Mouse (Mus musculus) hindbrain, embryonic 16.5 days (tissue): ENCODE measurements around the gene Dph2. TPM values are rescaled to one million over a fixed set of nuclear protein-coding genes. Genes with fewer than 3 reads are reported as not detected.

Experiments
- ATAC-seq: fragments of 200-750 bp; cut with Nextera tagmentation; 2 replicates; pipeline ENCODE4 v1.8.0; 2017; ENCODE audit warnings: moderate TSS enrichment, moderate library complexity
- H3K27ac ChIP-seq: fragments of 300-500 bp; sonication (generic); 2 replicates; pipeline ENCODE4 v1.5.1; 2014; ENCODE audit warnings: low read depth, mild to moderate bottlenecking, control low read depth, low read length, moderate library complexity
- H3K27me3 ChIP-seq: fragments of 300-500 bp; sonication (generic); replicated peaks from 2 replicates; pipeline ENCODE4 v1.6.1; 2014; ENCODE audit warnings: low read length; ENCODE audit not compliant: control insufficient read depth, insufficient read depth
- H3K36me3 ChIP-seq: fragments of 300-500 bp; sonication (generic); 2 replicates; pipeline ENCODE4 v1.6.1; 2014; ENCODE audit warnings: mild to moderate bottlenecking, low read length, moderate library complexity, mixed read lengths; ENCODE audit not compliant: control insufficient read depth, insufficient read depth
- H3K4me1 ChIP-seq: fragments of 300-500 bp; sonication (generic); 2 replicates; pipeline ENCODE4 v1.6.1; 2014; ENCODE audit warnings: low read depth, low read length; ENCODE audit not compliant: control insufficient read depth, insufficient read depth
- H3K4me2 ChIP-seq: fragments of 300-500 bp; sonication (generic); 2 replicates; pipeline ENCODE4 v1.6.1; 2014; ENCODE audit warnings: mild to moderate bottlenecking, low read length, control low read depth, moderate library complexity
- H3K4me3 ChIP-seq: fragments of 300-500 bp; sonication (generic); 2 replicates; pipeline ENCODE4 v1.5.1; 2014; ENCODE audit warnings: mild to moderate bottlenecking, low read length, control low read depth, moderate library complexity
- H3K9ac ChIP-seq: fragments of 300-500 bp; sonication (generic); 2 replicates; pipeline ENCODE4 v1.6.1; 2014; ENCODE audit warnings: low read depth, mild to moderate bottlenecking, control low read depth, low read length, moderate library complexity
- H3K9me3 ChIP-seq: fragments of 300-500 bp; sonication (generic); 2 replicates; pipeline ENCODE4 v1.6.1; 2014; ENCODE audit warnings: mild to moderate bottlenecking, low read length, moderate library complexity; ENCODE audit not compliant: control insufficient read depth
- WGBS: fragments of 180-500 bp; shearing (Covaris S2); extraction: QIAGEN DNeasy Blood & Tissue Kit; methylation state at CpG from one replicate; pipeline ENCODE4 v1.1.7; 2014; 5-methylcytosine and 5-hydroxymethylcytosine counted together
- polyA plus RNA-seq: library from polyadenylated mRNA; unstranded; fragments of >200 nt; fragmentation: Nextera tagmentation; extraction: Ambion mirVana; gene quantifications from 2 replicates; pipeline ENCODE4 v1.2.1, GENCODE M21; 2015

Gene Dph2
- polyA plus RNA-seq, 1 experiment from 2014 or later: 21.8 TPM

- WGBS: 64% methylated on average over 7 of the region's 7 CpGs
- ATAC-seq: no peak
These were observed 20.0 kb downstream of the Dph2 start for GRCm38 (mm10) chr4:117871787-117872186.

GRCm38 (mm10) chr4:117870437-117870836 is 21.4 kb downstream of the Dph2 start:
- no peak for ATAC-seq
- Histone ChIP-seq H3K4me2 (no peak overlapping the region), H3K4me1 (peaks cover 11% of the 10 kb centered on the region; the same call in 1 of the 2 replicates), H3K4me3 (no peak overlapping the region), H3K9ac (no peak overlapping the region), H3K27ac (no peak overlapping the region), H3K9me3 (no peaks in the 10 kb centered on the region), H3K27me3 (no peaks in the 10 kb centered on the region), H3K36me3 (peaks cover 12% of the 10 kb centered on the region)
- WGBS: 73% methylated on average over 1 of the region's 1 CpGs

More at GRCm38 (mm10) chr4:117871787-117872186, 20.0 kb downstream of the Dph2 start:
- Histone ChIP-seq H3K4me1 (peaks cover 5% of the 10 kb centered on the region; the same call in 1 of the 2 replicates), H3K27me3 (no peaks in the 10 kb centered on the region), H3K9ac (no peak overlapping the region), H3K9me3 (no peaks in the 10 kb centered on the region), H3K27ac (no peak overlapping the region), H3K4me2 (no peak overlapping the region; the same call in 1 of the 2 replicates), H3K4me3 (no peak overlapping the region), H3K36me3 (peaks cover 23% of the 10 kb centered on the region)

DNA sequence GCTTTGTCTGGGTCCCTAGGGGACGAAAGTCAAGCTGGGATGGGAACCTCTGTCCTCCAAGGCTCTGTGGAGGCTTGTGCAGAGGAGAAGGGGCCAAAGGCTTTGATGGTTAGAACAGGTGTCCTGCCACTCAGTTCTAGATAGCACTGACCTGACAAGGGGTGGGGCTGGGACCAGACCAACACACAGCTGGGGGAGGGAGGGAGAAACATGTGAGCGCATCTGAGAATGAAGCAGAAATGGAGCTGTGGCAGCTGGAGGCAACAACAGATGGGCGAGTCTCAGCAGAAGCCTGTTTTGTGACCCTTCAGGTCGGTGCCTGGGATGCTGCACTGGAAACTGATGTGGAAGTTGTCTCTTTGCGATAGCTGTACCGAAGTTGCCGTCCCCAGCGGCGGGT is 22.5 kb downstream of the Dph2 start:
- Histone ChIP-seq H3K4me2 (no peak overlapping the region), H3K9ac (no peak overlapping the region), H3K4me1 (peaks cover 11% of the 10 kb centered on the region; the same call in 1 of the 2 replicates), H3K27me3 (no peaks in the 10 kb centered on the region), H3K36me3 (peaks cover 7% of the 10 kb centered on the region), H3K9me3 (no peaks in the 10 kb centered on the region), H3K4me3 (no peak overlapping the region), H3K27ac (no peak overlapping the region)
- ATAC-seq: peak; percentile 1; the same call in 1 of the 2 replicates
- WGBS: 60% methylated on average over 9 of the region's 9 CpGs

- ATAC-seq: no peak
- Histone ChIP-seq H3K27ac (no peak overlapping the region), H3K27me3 (no peaks in the 10 kb centered on the region), H3K9me3 (no peaks in the 10 kb centered on the region), H3K36me3 (peaks cover 3% of the 10 kb centered on the region; the same call in 1 of the 2 replicates), H3K9ac (peak overlapping the region; percentile 32; the same call in 1 of the 2 replicates), H3K4me3 (no peak overlapping the region), H3K4me2 (0 out of 2 replicates have a peak overlapping the region, but pooled peaks have one; percentile 11), H3K4me1 (peaks cover 11% of the 10 kb centered on the region; the same call in 1 of the 2 replicates)
- 16% methylated on average over 24 of the region's 24 CpGs for WGBS
These were observed 24.0 kb downstream of the Dph2 start for GRCm38 (mm10) chr4:117867823-117868222.

- Histone ChIP-seq H3K27ac (no peak overlapping the region), H3K27me3 (no peaks in the 10 kb centered on the region), H3K9me3 (no peaks in the 10 kb centered on the region), H3K4me1 (peaks cover 11% of the 10 kb centered on the region; the same call in 1 of the 2 replicates), H3K4me2 (no peak overlapping the region), H3K36me3 (peaks cover 3% of the 10 kb centered on the region; the same call in 1 of the 2 replicates), H3K4me3 (no peak overlapping the region), H3K9ac (no peak overlapping the region)
- no peak for ATAC-seq
- 73% methylated on average over 6 of the region's 6 CpGs for WGBS
These were observed 24.8 kb downstream of the Dph2 start for GRCm38 (mm10) chr4:117867000-117867399.

DNA sequence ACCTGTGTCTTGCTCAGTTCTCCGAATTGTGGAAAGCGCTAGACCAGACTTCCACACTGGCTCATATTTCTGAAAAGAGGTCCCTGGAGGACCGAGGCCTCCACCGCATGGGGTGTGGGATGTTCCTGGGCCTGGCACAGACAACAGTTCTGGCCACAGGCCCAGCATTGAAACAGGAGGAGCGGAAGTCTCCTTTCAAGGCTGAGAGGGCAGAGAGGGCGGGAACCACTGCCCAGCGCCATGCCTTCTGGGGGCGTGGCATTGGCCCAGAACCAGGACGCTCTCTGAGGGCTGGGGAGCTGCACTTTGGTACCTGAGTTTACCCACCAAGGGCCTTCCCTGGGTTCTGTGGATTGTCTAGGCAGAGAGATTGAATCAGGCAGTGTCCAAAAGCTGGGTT is 25.7 kb downstream of the Dph2 start:
- H3K9ac ChIP-seq: no peak overlapping the region
- 52% methylated on average over 9 of the region's 9 CpGs for WGBS
- H3K9me3 ChIP-seq: no peaks in the 10 kb centered on the region
- H3K27ac ChIP-seq: peak overlapping the region; percentile 7; the same call in 1 of the 2 replicates
- H3K27me3 ChIP-seq: no peaks in the 10 kb centered on the region
- peaks cover 11% of the 10 kb centered on the region; the same call in 1 of the 2 replicates for H3K4me1 ChIP-seq
- ATAC-seq: peak; percentile 38; the same call in 1 of the 2 replicates
- H3K4me3 ChIP-seq: no peak overlapping the region
- no peak overlapping the region for H3K4me2 ChIP-seq
- H3K36me3 ChIP-seq: no peaks in the 10 kb centered on the region

DNA sequence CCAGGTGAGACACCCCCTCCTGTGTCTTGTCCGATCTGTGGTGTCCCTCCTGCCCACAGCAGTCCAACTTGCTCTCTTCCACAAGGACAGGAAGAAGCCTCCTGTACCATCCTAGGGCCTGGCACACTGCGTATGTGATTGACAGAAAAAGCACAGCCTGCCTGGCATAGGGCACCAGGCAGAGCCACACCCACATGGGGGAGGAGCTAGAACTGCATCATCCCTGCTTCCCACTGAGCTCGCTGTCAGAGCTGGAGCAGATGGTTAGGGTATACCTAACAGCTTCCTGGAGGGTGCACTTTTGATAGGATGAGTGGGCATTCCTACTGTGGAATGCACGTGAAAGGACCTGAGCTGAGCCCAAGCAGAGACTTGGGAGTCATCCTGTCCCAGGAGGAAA is 29.0 kb downstream of the Dph2 start:
- Histone ChIP-seq H3K4me3 (no peak overlapping the region), H3K9me3 (no peaks in the 10 kb centered on the region), H3K4me2 (no peak overlapping the region), H3K4me1 (peaks cover 8% of the 10 kb centered on the region; the same call in 1 of the 2 replicates), H3K9ac (no peak overlapping the region; the same call in 1 of the 2 replicates), H3K36me3 (no peaks in the 10 kb centered on the region), H3K27me3 (no peaks in the 10 kb centered on the region), H3K27ac (no peak overlapping the region)
- ATAC-seq: peak; percentile 67
- 21% methylated on average over 4 of the region's 4 CpGs for WGBS

- Histone ChIP-seq H3K27me3 (no peaks in the 10 kb centered on the region), H3K4me3 (no peak overlapping the region), H3K4me2 (no peak overlapping the region), H3K4me1 (no peaks in the 10 kb centered on the region; the same call in 1 of the 2 replicates), H3K9ac (no peak overlapping the region), H3K27ac (no peak overlapping the region), H3K9me3 (no peaks in the 10 kb centered on the region), H3K36me3 (no peaks in the 10 kb centered on the region)
- WGBS: 73% methylated on average over 9 of the region's 9 CpGs
- ATAC-seq: no peak
These were observed 31.3 kb downstream of the Dph2 start for GRCm38 (mm10) chr4:117860570-117860969.

DNA sequence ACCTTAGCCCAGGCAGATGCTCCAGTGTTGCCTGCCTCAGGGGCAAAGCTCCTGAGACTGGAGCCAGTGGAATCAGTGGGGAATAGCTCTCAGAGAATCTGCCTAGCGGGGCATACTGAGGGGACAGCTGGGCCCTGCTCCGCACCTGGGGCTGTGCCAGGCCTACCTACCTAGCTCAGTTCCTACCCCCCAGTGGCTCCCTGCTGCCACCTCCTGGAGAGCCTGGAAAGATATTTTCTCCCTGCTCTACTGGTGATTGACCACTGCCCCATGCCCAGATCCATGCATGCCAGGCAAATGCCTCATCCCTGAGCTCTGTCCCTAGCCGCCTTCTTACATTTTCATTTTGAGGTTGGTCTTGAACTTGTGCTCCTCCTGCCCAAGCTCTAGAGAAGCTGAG is 33.0 kb downstream of the Dph2 start:
- Histone ChIP-seq H3K9me3 (no peaks in the 10 kb centered on the region), H3K4me2 (no peak overlapping the region), H3K27ac (no peak overlapping the region), H3K4me1 (no peaks in the 10 kb centered on the region; the same call in 1 of the 2 replicates), H3K4me3 (no peak overlapping the region), H3K9ac (no peak overlapping the region), H3K36me3 (no peaks in the 10 kb centered on the region), H3K27me3 (no peaks in the 10 kb centered on the region)
- ATAC-seq: no peak
- WGBS: 52% methylated on average over 3 of the region's 3 CpGs
